Mouse (Mus musculus) cerebellum, adult 2 months (tissue): ENCODE data around the gene Cd63. TPM values are rescaled to one million over a fixed set of nuclear protein-coding genes. Genes with fewer than 3 reads are reported as not detected.

Experiments
- DNase-seq, 2 experiments: peaks; one replicate each; pipeline ENCODE4 v3.0.0; 2021
- H3K27ac ChIP-seq: fragments of 200-500 bp; 2 replicates; pipeline ENCODE4 v1.5.1; 2012; ENCODE audit warnings: low read length, control low read depth, inconsistent platforms; ENCODE audit not compliant: insufficient read depth
- H3K27me3 ChIP-seq: fragments of 200-500 bp; 2 replicates; pipeline ENCODE4 v1.6.1; 2012; ENCODE audit warnings: inconsistent platforms, mild to moderate bottlenecking, low read length, moderate library complexity; ENCODE audit not compliant: control insufficient read depth, insufficient read depth
- H3K4me1 ChIP-seq: fragments of 200-500 bp; 2 replicates; pipeline ENCODE4 v1.6.1; 2011; ENCODE audit warnings: low read length; ENCODE audit not compliant: control insufficient read depth, insufficient read depth
- H3K4me3 ChIP-seq: fragments of 200-500 bp; replicated peaks from 2 replicates; pipeline ENCODE3; 2011; ENCODE audit warnings: mild to moderate bottlenecking, low read depth, low read length, control low read depth; ENCODE audit not compliant: insufficient read depth
- CTCF ChIP-seq: fragments of 200-500 bp; IDR thresholded peaks from 2 replicates; pipeline ENCODE4 v1.5.1; 2011; ENCODE audit warnings: low read depth, mild to moderate bottlenecking, control low read depth, low read length, moderate library complexity, borderline replicate concordance; ENCODE audit not compliant: insufficient read depth
- POLR2A ChIP-seq: fragments of 200-500 bp; IDR thresholded peaks from 2 replicates; pipeline ENCODE4 v1.6.1; 2011; ENCODE audit warnings: low read length, control low read depth, borderline replicate concordance; ENCODE audit not compliant: insufficient read depth
- WGBS: fragments of 180-500 bp; shearing (Covaris S2); methylation state at CpG from one replicate; pipeline ENCODE4 v1.1.7; 2018; 5-methylcytosine and 5-hydroxymethylcytosine counted together
- polyA plus RNA-seq: library from polyadenylated mRNA; depleted of rRNA; stranded (reverse); fragments of >200 nt; gene quantifications from 2 replicates; pipeline ENCODE4 v1.2.3, GENCODE M21; 2012

Gene Cd63
- polyA plus RNA-seq, 1 experiment, result 110 TPM

GRCm38 (mm10) chr10:128933574-128933973, 32.8 kb downstream of the Cd63 start, which contains the start of gene Itga7:
TSS of gene Itga7 (plus strand) at chr10:128933818.
- Histone ChIP-seq H3K27me3 (no peaks in the 10 kb centered on the region), H3K27ac (peak within 1 kb of the TSS; percentile 87), H3K4me3 (peak within 1 kb of the TSS; percentile 78), H3K4me1 (peaks cover 16% of the 10 kb centered on the region)
- TF ChIP-seq POLR2A (peak; percentile 38; the same call in 1 of the 2 replicates), CTCF (no peak)
- 0% methylated on average over 26 of the region's 26 CpGs for WGBS
- DNase-seq, result peak; percentile 68 to 70

- peak; percentile 52 to 65 for DNase-seq
- peaks cover 20% of the 10 kb centered on the region for H3K4me1 ChIP-seq
- H3K27ac ChIP-seq, result peak overlapping the region; percentile 87
- H3K27me3 ChIP-seq, result no peaks in the 10 kb centered on the region
- H3K4me3 ChIP-seq, result peak overlapping the region; percentile 78
- no peak for TF ChIP-seq CTCF
- peak; percentile 7; the same call in 1 of the 2 replicates for TF ChIP-seq POLR2A
- WGBS, result 3% methylated on average over 21 of the region's 21 CpGs
Observed at GRCm38 (mm10) chr10:128933976-128934721, 33.4 kb downstream of the Cd63 start.

GRCm38 (mm10) chr10:128934997-128935787, 34.4 kb downstream of the Cd63 start:
- Histone ChIP-seq H3K4me3 (peak overlapping the region; percentile 78), H3K4me1 (peaks cover 21% of the 10 kb centered on the region), H3K27me3 (no peaks in the 10 kb centered on the region), H3K27ac (peak overlapping the region; percentile 87)
- TF ChIP-seq POLR2A (no peak), CTCF (no peak)
- DNase-seq, result peak in 1 of 2 experiments; percentile 42
- 13% methylated on average over 7 of the region's 7 CpGs for WGBS

- WGBS, result 25% methylated on average over 8 of the region's 8 CpGs
- Histone ChIP-seq H3K4me1 (peaks cover 21% of the 10 kb centered on the region), H3K4me3 (peak overlapping the region; percentile 78), H3K27ac (peak overlapping the region; percentile 87), H3K27me3 (no peaks in the 10 kb centered on the region)
- DNase-seq, result peak; percentile 43 to 49
- TF ChIP-seq CTCF (no peak), POLR2A (no peak)
Observed at GRCm38 (mm10) chr10:128935826-128936440, 35.1 kb downstream of the Cd63 start.

- DNase-seq, result peak in 1 of 2 experiments; percentile 40
- peaks cover 21% of the 10 kb centered on the region for H3K4me1 ChIP-seq
- H3K27ac ChIP-seq, result peak overlapping the region; percentile 85
- WGBS, result 53% methylated on average over 12 of the region's 12 CpGs
- no peaks in the 10 kb centered on the region for H3K27me3 ChIP-seq
- TF ChIP-seq POLR2A, result no peak
- TF ChIP-seq CTCF, result no peak
- peak overlapping the region; percentile 30 for H3K4me3 ChIP-seq
Observed at GRCm38 (mm10) chr10:128937756-128938390, 37.1 kb downstream of the Cd63 start.

GRCm38 (mm10) chr10:128938457-128938856, 37.7 kb downstream of the Cd63 start:
- TF ChIP-seq POLR2A (peak; percentile 27; the same call in 1 of the 2 replicates), CTCF (no peak)
- 7% methylated on average over 9 of the region's 9 CpGs for WGBS
- H3K4me1 ChIP-seq, result peaks cover 21% of the 10 kb centered on the region
- H3K27ac ChIP-seq, result peak overlapping the region; percentile 85
- peak overlapping the region; percentile 30 for H3K4me3 ChIP-seq
- DNase-seq, result peak; percentile 91 to 96
- H3K27me3 ChIP-seq, result no peaks in the 10 kb centered on the region

- Histone ChIP-seq H3K4me3 (peak overlapping the region; percentile 4), H3K4me1 (peaks cover 21% of the 10 kb centered on the region), H3K27me3 (no peaks in the 10 kb centered on the region), H3K27ac (peak overlapping the region; percentile 52)
- TF ChIP-seq CTCF, result no peak
- no peak for TF ChIP-seq POLR2A
- 21% methylated on average over 5 of the region's 5 CpGs for WGBS
- peak; percentile 37 to 38 for DNase-seq
Observed at GRCm38 (mm10) chr10:128938974-128939373, 38.2 kb downstream of the Cd63 start.
